Mouse (Mus musculus): ENCODE measurements at regions not wholly inside any gene's neighbourhood (a gene's known extent, or its start where the extent isn't known, plus 50 kb on each side); places are given as distances from the start of the nearest gene placed in this dataset.

GRCm38 (mm10) chr12:25785646-25786606, 629.1 kb downstream of the Rnf144a start:
- DNase-seq (ENCODE audit: low read depth, low spot score), result no peak

GRCm38 (mm10) chr12:25784401-25784800, 630.7 kb downstream of the Rnf144a start:
- no peak for DNase-seq (ENCODE audit: low read depth, low spot score)

DNA sequence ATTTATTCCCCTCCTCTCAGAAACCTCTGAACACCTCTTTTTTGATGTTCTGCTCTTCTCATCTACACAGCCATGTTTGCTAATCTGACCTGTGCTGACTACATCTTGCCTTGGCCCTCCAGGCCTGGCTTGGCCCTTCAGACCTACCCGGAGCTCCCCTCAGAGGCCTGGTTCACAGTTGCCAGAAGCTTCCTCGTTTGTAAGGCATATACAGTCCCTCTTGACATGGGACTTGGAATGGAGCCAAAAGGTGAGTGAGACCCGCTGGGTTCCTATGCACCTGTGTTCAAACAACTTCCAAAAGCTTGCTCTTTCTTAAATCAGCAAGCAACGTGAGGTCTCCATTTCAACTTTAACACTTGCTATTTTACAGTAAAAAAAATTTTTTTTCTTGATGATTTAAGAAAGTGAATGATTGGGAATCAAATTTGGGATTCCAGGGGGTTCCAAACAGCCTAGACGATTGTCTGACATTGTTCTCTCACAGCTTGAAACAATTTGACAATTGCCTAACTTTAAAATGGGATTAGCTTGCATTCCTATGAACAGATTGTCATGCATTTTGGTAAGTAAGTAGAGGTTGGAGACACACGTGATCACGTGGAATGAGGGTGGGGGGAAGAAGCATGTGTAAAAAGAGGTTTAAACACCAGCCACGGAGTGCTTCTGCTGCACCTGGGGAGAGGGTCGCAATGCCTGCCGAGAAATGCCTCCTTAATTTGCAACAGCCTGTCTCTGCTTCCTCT, 631.9 kb downstream of the Rnf144a start:
- peak; percentile 17 for DNase-seq (ENCODE audit: low read depth, low spot score)

GRCm38 (mm10) chr12:25771856-25772255, 643.2 kb downstream of the Rnf144a start:
- DNase-seq (ENCODE audit: low read depth, low spot score), result no peak

DNA sequence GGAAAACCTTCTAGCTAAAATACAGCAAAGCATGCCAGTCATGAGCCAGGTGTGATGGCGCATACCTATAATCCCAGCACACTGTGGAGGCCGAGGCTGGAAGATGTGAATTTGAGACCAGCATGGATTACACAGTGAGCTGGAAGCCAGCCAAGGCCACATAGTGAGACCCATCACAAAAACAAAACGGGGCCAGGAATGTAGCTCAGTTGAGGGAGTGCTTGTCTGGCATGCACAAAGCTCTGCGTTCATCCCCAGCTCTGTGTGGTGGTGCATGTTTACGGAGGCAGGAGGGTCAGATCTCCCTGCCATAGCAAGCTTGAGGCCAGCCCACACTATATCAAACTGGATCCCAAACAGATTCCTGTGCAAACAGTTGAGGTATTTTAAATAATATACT, 646.4 kb downstream of the Rnf144a start:
- no peak for DNase-seq (ENCODE audit: low read depth, low spot score)

DNA sequence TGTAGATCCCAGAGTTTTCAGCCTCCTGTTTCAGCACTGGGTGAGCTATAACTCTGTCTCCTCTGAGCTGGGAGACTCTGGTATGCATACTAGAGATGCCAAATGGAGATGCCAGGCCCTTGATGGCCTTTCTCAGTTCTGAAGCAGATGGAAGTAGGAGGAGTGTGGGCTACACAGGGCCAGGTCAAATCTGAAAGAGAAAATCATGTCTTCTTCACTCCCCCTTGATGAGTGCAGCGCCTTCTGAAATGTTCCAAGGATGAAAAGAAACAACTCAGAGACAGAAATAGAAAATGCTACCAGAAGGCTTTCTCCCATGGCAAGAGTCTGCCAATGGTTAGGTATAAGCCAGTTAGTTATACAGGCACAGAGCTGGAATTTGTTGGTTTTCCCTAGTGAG, 652.0 kb downstream of the Rnf144a start:
- DNase-seq (ENCODE audit: low read depth, low spot score), result no peak

DNA sequence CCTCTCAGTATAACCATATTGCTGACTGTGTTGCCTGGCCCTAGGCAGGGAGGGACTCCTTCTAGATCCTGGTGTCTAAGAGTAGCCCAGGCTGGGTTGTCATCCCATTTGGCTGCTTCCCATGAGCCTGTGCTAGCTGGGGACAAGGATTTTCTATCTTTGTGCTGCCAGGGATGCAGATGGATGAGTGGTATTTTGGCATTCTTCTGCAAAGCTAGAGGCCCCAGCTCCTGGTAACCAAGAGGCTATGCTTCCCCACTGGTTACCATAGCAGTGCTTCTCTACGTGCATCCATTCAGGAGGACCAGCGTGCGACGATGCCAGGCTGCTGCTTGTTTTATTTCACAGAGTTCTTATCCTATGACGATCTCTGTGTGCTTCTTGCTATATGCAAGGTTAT, 658.0 kb downstream of the Rnf144a start:
- no peak for DNase-seq (ENCODE audit: low read depth, low spot score)

- no peak for DNase-seq (ENCODE audit: low read depth, low spot score)
Observed at GRCm38 (mm10) chr12:25733801-25734200, 636.9 kb upstream of the Id2 start.

- no peak for DNase-seq (ENCODE audit: low read depth, low spot score)
Observed at GRCm38 (mm10) chr12:25725774-25726173, 628.8 kb upstream of the Id2 start.

- DNase-seq (ENCODE audit: low read depth, low spot score), result no peak
Observed at GRCm38 (mm10) chr12:25711186-25711585, 614.2 kb upstream of the Id2 start.

DNA sequence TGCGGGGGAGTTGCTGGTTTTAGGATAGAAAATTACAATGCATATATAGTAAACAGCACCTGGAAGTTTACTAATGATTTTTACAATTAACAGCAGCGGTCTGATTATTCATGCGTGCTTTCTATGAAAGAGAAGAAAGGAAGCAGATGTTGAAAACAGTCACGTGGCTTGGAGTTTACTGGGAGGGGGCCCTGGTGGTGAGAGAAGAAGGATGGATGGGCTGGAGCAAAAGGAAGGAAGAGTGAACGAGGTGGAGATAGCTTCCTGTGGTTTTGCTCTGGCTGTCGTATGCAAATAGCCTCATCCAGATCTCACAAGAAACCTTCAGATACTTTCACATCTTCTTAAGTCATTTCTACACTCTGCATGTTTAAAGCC, 606.1 kb upstream of the Id2 start:
- DNase-seq (ENCODE audit: low read depth, low spot score), result no peak

GRCm38 (mm10) chr12:25702176-25703022, 605.5 kb upstream of the Id2 start:
- DNase-seq (ENCODE audit: low read depth, low spot score), result no peak

DNA sequence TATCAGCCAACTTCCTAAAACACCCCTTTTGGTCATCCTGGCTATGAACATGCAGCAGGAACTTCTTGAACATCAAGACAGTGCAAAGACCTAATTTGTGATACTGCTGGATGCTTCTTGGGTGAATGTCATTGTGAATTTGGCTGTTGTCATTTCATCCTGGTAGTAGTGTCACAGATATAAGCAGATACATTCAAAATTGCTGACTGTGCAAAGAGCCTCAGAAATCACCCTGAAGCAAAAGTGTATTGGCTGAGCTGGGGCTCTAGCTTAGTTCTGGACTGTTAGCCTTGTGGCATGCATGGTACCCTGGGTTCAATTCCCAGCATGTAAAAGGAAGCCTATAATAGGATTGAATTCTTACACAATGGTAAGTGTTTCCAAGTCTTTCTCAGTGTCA, 590.1 kb upstream of the Id2 start:
- DNase-seq (ENCODE audit: low read depth, low spot score), result no peak

DNA sequence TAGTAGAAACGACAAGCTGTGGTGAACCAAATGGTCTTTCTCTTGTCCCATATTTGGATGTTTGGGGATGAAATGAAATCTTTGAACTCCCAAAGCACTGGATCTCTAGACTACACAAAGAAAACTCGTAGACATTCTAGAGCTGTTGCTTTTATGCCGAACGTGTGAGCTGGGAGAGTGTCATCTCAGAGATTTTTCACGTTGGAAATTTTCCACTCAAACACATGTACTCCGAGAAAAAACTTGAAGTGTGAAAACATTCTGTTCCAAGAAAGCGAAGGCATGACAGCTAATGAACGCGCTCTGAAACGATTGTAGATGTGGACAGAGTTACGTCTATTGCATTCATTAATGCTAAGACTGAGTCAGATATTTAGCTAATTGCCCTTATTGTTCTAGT, 579.7 kb upstream of the Id2 start:
- no peak for DNase-seq (ENCODE audit: low read depth, low spot score)

DNA sequence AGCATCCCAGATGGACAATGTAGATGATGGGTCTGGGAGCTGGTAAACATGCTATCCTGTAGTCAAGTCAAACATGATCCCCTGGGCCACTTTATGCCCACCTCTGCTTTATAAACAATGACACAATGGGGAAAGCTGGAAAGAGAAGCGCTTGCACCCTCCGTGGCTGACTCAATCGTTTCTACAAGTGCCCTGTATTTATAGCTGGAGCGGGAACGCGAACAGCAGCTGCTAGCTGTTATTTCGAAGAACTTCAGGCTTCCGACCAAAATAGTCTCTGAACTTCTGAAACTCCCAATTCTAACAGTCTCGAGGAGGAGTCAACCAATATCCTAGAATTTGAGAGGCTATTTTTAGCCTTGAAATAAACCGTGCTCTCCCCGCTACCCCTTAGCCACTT, 571.4 kb upstream of the Id2 start:
- DNase-seq (ENCODE audit: low read depth, low spot score), result no peak

DNA sequence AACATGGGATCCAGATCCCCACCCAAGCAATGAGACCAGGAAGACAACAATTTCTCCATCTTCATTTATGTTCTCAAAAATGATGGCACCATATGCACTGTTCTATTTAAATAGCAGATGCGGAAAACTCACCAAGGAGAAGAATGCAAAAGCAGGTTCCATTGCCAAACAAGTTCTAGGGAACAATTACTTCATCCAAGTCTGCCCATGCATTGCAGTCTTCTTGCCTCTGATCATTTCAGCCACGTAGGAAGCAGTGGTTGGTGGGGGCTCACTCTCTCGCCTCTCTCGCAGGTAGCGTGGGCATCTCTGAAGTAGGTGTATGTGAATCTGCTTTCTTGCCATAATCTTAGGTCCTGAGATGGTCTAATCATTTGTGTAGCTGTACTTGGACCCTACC, 557.5 kb upstream of the Id2 start:
- DNase-seq (ENCODE audit: low read depth, low spot score), result no peak

GRCm38 (mm10) chr12:25650237-25650636, 553.3 kb upstream of the Id2 start:
- DNase-seq (ENCODE audit: low read depth, low spot score), result no peak

DNA sequence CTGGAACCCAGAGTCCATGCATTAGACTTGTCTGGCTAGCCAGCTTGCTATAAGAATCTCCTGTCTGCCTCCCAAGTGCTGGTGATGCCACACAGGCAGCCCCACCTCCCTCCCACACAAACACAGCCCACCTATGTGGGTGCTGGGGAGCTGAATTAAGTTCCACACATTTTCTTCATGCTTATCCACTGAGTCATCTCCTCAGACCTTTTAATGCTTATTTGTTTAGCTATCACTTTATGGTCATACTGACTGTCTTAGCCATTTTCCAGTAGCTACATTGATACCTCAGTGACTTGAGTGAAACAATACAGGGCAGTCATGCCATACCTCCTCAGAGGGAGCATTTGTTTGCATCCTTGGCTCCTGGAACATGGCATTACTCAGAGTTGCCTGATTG, 531.1 kb upstream of the Id2 start:
- DNase-seq (ENCODE audit: low read depth, low spot score), result no peak

DNA sequence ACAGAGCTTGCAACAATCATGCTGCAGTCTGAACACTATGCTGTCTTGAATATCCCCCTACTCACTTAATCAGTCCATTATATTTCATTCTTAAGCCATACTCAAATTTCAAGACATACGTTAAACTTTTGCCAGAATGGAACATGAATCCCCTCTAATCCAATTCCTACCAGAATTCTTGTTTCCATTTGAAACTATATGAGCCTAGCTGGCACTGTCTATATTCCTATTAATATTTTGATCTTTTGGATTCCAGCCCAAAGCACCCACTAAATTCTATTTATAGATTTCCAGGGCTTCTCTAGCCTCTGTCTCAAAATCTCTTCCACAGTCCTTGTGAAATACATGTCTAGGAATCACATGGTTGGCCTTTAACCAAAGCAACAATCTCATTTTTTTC, 528.9 kb upstream of the Id2 start:
- no peak for DNase-seq (ENCODE audit: low read depth, low spot score)

- no peak for DNase-seq (ENCODE audit: low read depth, low spot score)
Observed at GRCm38 (mm10) chr12:25623449-25623848, 526.5 kb upstream of the Id2 start.

DNA sequence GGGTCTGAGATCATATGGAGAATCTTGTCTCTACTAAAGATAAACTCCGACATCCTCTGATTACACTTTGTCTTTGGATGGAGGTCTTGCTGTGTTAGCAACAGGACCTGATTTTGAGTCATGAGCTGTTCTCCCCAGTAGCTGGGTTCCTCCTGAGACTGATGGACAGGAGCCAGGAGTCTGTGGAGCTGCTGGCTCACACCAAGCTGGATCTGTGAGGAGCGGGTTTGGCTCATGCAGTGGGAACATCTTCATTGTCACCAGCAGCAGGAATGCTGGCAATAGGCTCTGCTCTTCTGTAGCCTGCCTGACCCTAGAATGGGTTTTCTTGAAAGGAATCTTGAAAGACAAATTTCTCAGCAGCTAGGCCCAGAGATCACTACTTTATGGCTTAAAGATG, 524.2 kb upstream of the Id2 start:
- no peak for DNase-seq (ENCODE audit: low read depth, low spot score)

- DNase-seq (ENCODE audit: low read depth, low spot score), result no peak
Observed at GRCm38 (mm10) chr12:25617521-25617920, 520.6 kb upstream of the Id2 start.

All from ES-CJ7 (cell line).